Mouse (Mus musculus) testis, adult 2 months (tissue): ENCODE data around the gene Styx. TPM values are rescaled to one million over a fixed set of nuclear protein-coding genes. Genes with fewer than 3 reads are reported as not detected.

Experiments used
- H3K27ac ChIP-seq: fragments of 200-500 bp; 2 replicates; pipeline ENCODE4 v1.5.1; 2012; ENCODE audit warnings: low read depth, low read length; ENCODE audit not compliant: control insufficient read depth, insufficient read depth
- H3K27me3 ChIP-seq: fragments of 200-500 bp; 2 replicates; pipeline ENCODE4 v1.6.1; 2012; ENCODE audit warnings: mild to moderate bottlenecking, low read length, moderate library complexity; ENCODE audit not compliant: control insufficient read depth, insufficient read depth
- H3K36me3 ChIP-seq: fragments of 200-500 bp; 2 replicates; pipeline ENCODE4 v1.6.1; 2012; ENCODE audit warnings: mild to moderate bottlenecking, low read length; ENCODE audit not compliant: control insufficient read depth, insufficient read depth
- H3K4me1 ChIP-seq: fragments of 200-500 bp; 2 replicates; pipeline ENCODE4 v1.6.1; 2012; ENCODE audit warnings: low read length; ENCODE audit not compliant: control insufficient read depth, insufficient read depth
- H3K4me3 ChIP-seq: fragments of 200-500 bp; 2 replicates; pipeline ENCODE4 v1.5.1; 2012; ENCODE audit warnings: low read depth, mild to moderate bottlenecking, low read length, moderate library complexity, mixed read lengths; ENCODE audit not compliant: control insufficient read depth
- CTCF ChIP-seq: fragments of 200-500 bp; IDR thresholded peaks from 2 replicates; pipeline ENCODE4 v1.5.1; 2012; ENCODE audit warnings: low read depth, mild to moderate bottlenecking, inconsistent platforms, low read length, moderate library complexity; ENCODE audit not compliant: control insufficient read depth, insufficient read depth, insufficient replicate concordance
- POLR2A ChIP-seq: fragments of 200-500 bp; IDR thresholded peaks from 2 replicates; pipeline ENCODE4 v1.6.1; 2012; ENCODE audit warnings: low read depth, mild to moderate bottlenecking, inconsistent platforms, low read length, moderate library complexity; ENCODE audit not compliant: control insufficient read depth
- polyA plus RNA-seq: library from polyadenylated mRNA; depleted of rRNA; stranded (reverse); fragments of >200 nt; gene quantifications from 2 replicates; pipeline ENCODE4 v1.2.3, GENCODE M21; 2012

The Styx gene
- polyA plus RNA-seq, 1 experiment: 15.1 TPM

- Histone ChIP-seq H3K4me3 (no peak overlapping the region), H3K4me1 (peaks cover 11% of the 10 kb centered on the region), H3K27ac (no peak overlapping the region), H3K27me3 (no peaks in the 10 kb centered on the region), H3K36me3 (no peaks in the 10 kb centered on the region)
- TF ChIP-seq POLR2A (no peak), CTCF (no peak)
Observed at GRCm38 (mm10) chr14:45441291-45441690, 90.4 kb downstream of the Styx start.

- no peak for TF ChIP-seq POLR2A
- no peak for TF ChIP-seq CTCF
- no peaks in the 10 kb centered on the region for H3K36me3 ChIP-seq
- H3K27me3 ChIP-seq: no peaks in the 10 kb centered on the region
- H3K27ac ChIP-seq: no peak overlapping the region
- H3K4me3 ChIP-seq: no peak overlapping the region
- peaks cover 11% of the 10 kb centered on the region for H3K4me1 ChIP-seq
Observed at GRCm38 (mm10) chr14:45442781-45443560, 92.1 kb downstream of the Styx start.

GRCm38 (mm10) chr14:45444870-45445269 is 94.0 kb downstream of the Styx start:
- Histone ChIP-seq H3K36me3 (no peaks in the 10 kb centered on the region), H3K4me3 (peak overlapping the region; percentile 81), H3K27ac (no peak overlapping the region), H3K4me1 (peaks cover 11% of the 10 kb centered on the region), H3K27me3 (no peaks in the 10 kb centered on the region)
- TF ChIP-seq POLR2A: no peak
- no peak for TF ChIP-seq CTCF

GRCm38 (mm10) chr14:45445445-45445844 is 94.6 kb downstream of the Styx start:
- no peaks in the 10 kb centered on the region for H3K27me3 ChIP-seq
- TF ChIP-seq POLR2A: no peak
- peak overlapping the region; percentile 81 for H3K4me3 ChIP-seq
- H3K36me3 ChIP-seq: no peaks in the 10 kb centered on the region
- no peak overlapping the region for H3K27ac ChIP-seq
- H3K4me1 ChIP-seq: peaks cover 11% of the 10 kb centered on the region

GRCm38 (mm10) chr14:45446777-45447176 is 95.9 kb downstream of the Styx start:
- H3K36me3 ChIP-seq: no peaks in the 10 kb centered on the region
- TF ChIP-seq CTCF: no peak
- no peak for TF ChIP-seq POLR2A
- H3K4me1 ChIP-seq: peaks cover 9% of the 10 kb centered on the region
- no peak overlapping the region for H3K4me3 ChIP-seq
- no peak overlapping the region for H3K27ac ChIP-seq
- H3K27me3 ChIP-seq: no peaks in the 10 kb centered on the region

GRCm38 (mm10) chr14:45451090-45451489 is 100.2 kb downstream of the Styx start:
- Histone ChIP-seq H3K4me1 (peaks cover 4% of the 10 kb centered on the region; the same call in 1 of the 2 replicates), H3K36me3 (no peaks in the 10 kb centered on the region), H3K27me3 (no peaks in the 10 kb centered on the region), H3K27ac (no peak overlapping the region), H3K4me3 (no peak overlapping the region)
- TF ChIP-seq POLR2A (no peak), CTCF (no peak)

- 0 out of 2 replicates have a peak overlapping the region, but pooled peaks have one; percentile 13 for H3K27ac ChIP-seq
Observed at GRCm38 (mm10) chr14:45452148-45452547, 101.3 kb downstream of the Styx start.

GRCm38 (mm10) chr14:45452861-45453512 is 102.1 kb downstream of the Styx start:
- no peak for TF ChIP-seq POLR2A
- no peak for TF ChIP-seq CTCF
- H3K4me3 ChIP-seq: no peak overlapping the region
- no peaks in the 10 kb centered on the region for H3K36me3 ChIP-seq
- no peaks in the 10 kb centered on the region for H3K27me3 ChIP-seq
- H3K4me1 ChIP-seq: peaks cover 4% of the 10 kb centered on the region; the same call in 1 of the 2 replicates
- H3K27ac ChIP-seq: no peak overlapping the region

More at GRCm38 (mm10) chr14:45452148-45452547, 101.3 kb downstream of the Styx start:
- Histone ChIP-seq H3K36me3 (no peaks in the 10 kb centered on the region), H3K4me3 (no peak overlapping the region), H3K4me1 (peaks cover 4% of the 10 kb centered on the region; the same call in 1 of the 2 replicates), H3K27me3 (no peaks in the 10 kb centered on the region)
- TF ChIP-seq CTCF: no peak
- TF ChIP-seq POLR2A: no peak
